Mouse (Mus musculus) kidney, embryonic 16.5 days (tissue): Measurements from ENCODE around the gene Plek2. TPM values are rescaled to one million over a fixed set of nuclear protein-coding genes. Genes with fewer than 3 reads are reported as not detected.

Source experiments
- ATAC-seq: fragments of 200-750 bp; cut with Nextera tagmentation; 2 replicates; pipeline ENCODE4 v1.8.0; 2017; ENCODE audit warnings: moderate TSS enrichment; ENCODE audit not compliant: low FRiP score, low TSS enrichment
- H3K27ac ChIP-seq: fragments of 300-500 bp; sonication (generic); 2 replicates; pipeline ENCODE4 v1.5.1; 2014; ENCODE audit warnings: low read length
- H3K27me3 ChIP-seq: fragments of 300-500 bp; sonication (generic); 2 replicates; pipeline ENCODE4 v1.6.1; 2014; ENCODE audit warnings: low read length, control low read depth, mixed read lengths; ENCODE audit not compliant: insufficient read depth
- H3K36me3 ChIP-seq: fragments of 300-500 bp; sonication (generic); 2 replicates; pipeline ENCODE4 v1.6.1; 2014; ENCODE audit warnings: low read length, control low read depth, mixed read lengths; ENCODE audit not compliant: insufficient read depth
- H3K4me1 ChIP-seq: fragments of 300-500 bp; sonication (generic); 2 replicates; pipeline ENCODE4 v1.6.1; 2014; ENCODE audit warnings: low read length, control low read depth, mixed read lengths; ENCODE audit not compliant: insufficient read depth
- H3K4me2 ChIP-seq: fragments of 300-500 bp; sonication (generic); replicated peaks from 2 replicates; pipeline ENCODE4 v1.6.1; 2014; ENCODE audit warnings: low read depth, low read length
- H3K4me3 ChIP-seq: fragments of 300-500 bp; sonication (generic); 2 replicates; pipeline ENCODE4 v1.5.1; 2014; ENCODE audit warnings: mild to moderate bottlenecking, low read length
- H3K9ac ChIP-seq: fragments of 300-500 bp; sonication (generic); replicated peaks from 2 replicates; pipeline ENCODE4 v1.6.1; 2014; ENCODE audit warnings: low read length
- H3K9me3 ChIP-seq: fragments of 300-500 bp; sonication (generic); 2 replicates; pipeline ENCODE4 v1.6.1; 2016; ENCODE audit warnings: low read length, control low read depth
- WGBS: fragments of 180-500 bp; shearing (Covaris S2); extraction: QIAGEN DNeasy Blood & Tissue Kit; methylation state at CpG from one replicate; pipeline ENCODE4 v1.1.7; 2014; 5-methylcytosine and 5-hydroxymethylcytosine counted together
- polyA plus RNA-seq: library from polyadenylated mRNA; unstranded; fragments of >200 nt; fragmentation: Nextera tagmentation; extraction: Ambion mirVana; gene quantifications from 2 replicates; pipeline ENCODE4 v1.2.1, GENCODE M21; 2015

Plek2 gene
- polyA plus RNA-seq, 1 experiment from 2014 or later: 4.7 TPM

DNA sequence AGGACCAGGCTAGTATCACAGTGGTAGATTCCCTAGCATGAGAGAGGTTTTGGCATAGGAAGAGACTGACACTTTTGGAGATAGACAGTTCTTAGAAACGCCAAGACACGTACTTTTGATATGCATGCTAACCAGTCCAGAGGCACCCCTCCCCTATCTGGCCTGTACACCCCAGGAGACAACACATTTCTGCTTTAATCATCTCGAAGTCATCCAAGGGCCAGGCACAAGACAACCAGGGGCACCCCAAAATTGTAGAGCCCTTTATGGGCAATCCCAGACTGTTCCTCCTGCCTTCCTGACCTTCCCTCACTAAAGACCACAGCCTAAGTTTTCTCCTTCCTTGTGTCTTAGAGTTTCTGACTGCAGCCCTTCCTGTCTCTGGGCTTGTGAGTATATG is 8.8 kb upstream of the Plek2 start:
- Histone ChIP-seq H3K4me3 (no peak overlapping the region), H3K36me3 (no peaks in the 10 kb centered on the region), H3K9ac (no peak overlapping the region), H3K4me2 (no peak overlapping the region), H3K4me1 (peaks cover 21% of the 10 kb centered on the region), H3K27me3 (peaks cover 30% of the 10 kb centered on the region), H3K9me3 (no peaks in the 10 kb centered on the region), H3K27ac (no peak overlapping the region)
- ATAC-seq: no peak
- 80% methylated on average over 3 of the region's 3 CpGs for WGBS

DNA sequence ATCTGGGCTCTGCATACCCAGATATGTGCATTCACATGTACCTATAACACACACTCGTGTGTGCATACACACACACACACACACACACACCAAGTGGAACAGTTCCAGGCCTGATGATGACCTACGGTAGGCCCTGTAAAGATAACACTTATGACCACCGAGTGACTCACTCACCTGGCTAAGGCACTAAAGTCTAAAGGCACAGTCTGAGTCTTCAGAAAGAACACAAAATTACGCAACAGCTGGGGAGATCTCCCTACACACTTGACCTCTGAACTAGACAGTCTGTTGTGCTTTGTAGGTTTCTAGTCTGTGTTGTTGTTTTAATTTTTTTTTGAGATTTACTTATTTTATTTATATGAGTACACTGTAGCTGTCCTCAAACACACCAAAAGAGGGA is 7.7 kb upstream of the Plek2 start:
- Histone ChIP-seq H3K27ac (no peak overlapping the region), H3K4me1 (peaks cover 21% of the 10 kb centered on the region), H3K4me2 (no peak overlapping the region), H3K36me3 (no peaks in the 10 kb centered on the region), H3K4me3 (no peak overlapping the region), H3K27me3 (peaks cover 40% of the 10 kb centered on the region), H3K9me3 (no peaks in the 10 kb centered on the region), H3K9ac (no peak overlapping the region)
- ATAC-seq: no peak
- WGBS: 85% methylated on average over 4 of the region's 4 CpGs

DNA sequence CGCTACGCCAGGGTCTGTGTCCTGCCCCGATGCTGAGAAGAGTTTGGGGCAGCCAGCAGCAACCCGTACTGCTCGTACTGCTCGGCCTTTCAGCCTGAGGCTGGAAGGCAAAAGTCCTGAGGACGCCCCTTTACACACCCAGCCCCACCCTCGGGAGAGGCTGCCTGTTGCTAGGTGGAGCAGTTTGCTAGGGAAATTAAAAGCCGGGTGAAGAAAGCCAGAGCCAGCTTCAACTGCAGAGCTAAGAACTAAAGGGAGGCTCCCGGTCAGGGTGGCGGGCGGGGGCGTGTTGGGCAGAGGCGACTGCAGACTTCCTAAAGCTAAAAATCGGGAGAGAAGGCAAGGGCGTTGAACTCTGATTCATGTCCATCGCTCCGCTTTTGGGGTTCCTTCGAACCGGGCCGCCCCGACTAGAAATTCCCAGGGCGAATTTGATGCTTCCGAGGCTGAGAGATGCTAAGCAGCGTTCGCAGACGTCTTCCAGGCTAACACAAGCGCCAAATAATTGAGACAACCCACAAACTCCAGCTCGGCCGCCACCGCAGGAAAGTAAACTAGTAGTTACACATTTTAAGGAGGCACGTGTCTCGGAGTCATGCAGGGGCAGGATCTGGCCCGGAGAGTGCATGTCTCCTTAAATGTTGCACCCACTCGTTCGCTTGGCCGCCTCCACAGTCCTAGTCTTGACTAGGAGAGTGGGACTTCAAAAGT is 5.1 kb upstream of the Plek2 start:
- under 1% methylated on average over 37 of the region's 37 CpGs for WGBS

DNA sequence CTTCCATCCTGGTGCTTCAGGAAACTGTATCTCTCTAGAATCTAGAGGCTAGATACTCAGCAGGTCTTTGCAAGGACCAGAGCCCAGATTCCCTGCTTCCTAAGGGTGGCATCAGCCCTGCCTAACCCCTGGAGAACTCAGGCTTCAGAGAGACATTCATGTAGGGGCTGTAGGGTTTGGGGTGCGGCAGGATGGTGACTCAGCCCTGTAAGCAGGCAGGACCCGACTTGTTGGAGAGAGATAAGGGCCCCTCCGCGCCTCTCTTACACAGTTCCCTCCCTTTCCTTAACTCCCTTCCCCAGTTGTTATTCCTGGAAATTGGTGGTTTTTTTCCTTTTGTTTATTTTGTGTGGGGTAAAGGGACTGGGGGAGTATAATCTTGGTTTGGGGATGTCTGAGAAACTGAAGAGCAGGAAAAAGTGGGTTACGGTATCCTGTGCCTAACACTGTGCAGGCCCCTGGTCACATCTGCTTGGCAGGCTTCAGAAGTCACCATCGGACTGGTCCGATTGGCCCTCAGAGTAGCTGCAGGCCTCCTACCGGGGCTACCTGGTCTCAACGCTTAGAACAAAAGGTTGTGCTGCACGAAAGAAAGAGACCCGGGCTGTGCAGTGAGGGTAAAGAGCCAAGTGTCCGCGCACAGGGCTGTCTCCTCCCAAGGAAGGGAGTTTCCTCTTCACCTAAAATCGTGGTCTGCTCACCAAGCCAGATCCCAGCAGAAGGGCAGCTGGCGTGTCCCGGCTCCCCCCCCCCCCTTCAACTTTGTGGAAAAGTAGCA is 4.1 kb upstream of the Plek2 start:
- Histone ChIP-seq H3K4me2 (peak overlapping the region; percentile 71), H3K4me3 (peak overlapping the region; percentile 44), H3K4me1 (peaks cover 24% of the 10 kb centered on the region), H3K27me3 (peaks cover 61% of the 10 kb centered on the region), H3K9ac (no peak overlapping the region), H3K36me3 (no peaks in the 10 kb centered on the region), H3K9me3 (peaks cover 7% of the 10 kb centered on the region; the same call in 1 of the 2 replicates), H3K27ac (no peak overlapping the region)
- WGBS: 10% methylated on average over 16 of the region's 16 CpGs
- no peak for ATAC-seq

More for the DNA sequence above, 5.1 kb upstream of the Plek2 start:
- peak; percentile 58; the same call in 1 of the 2 replicates for ATAC-seq
- Histone ChIP-seq H3K9me3 (peaks cover 7% of the 10 kb centered on the region; the same call in 1 of the 2 replicates), H3K4me1 (peaks cover 20% of the 10 kb centered on the region), H3K27me3 (peaks cover 55% of the 10 kb centered on the region), H3K36me3 (no peaks in the 10 kb centered on the region), H3K9ac (peak overlapping the region; percentile 37), H3K4me2 (peak overlapping the region; percentile 71), H3K4me3 (peak overlapping the region; percentile 44), H3K27ac (no peak overlapping the region)

DNA sequence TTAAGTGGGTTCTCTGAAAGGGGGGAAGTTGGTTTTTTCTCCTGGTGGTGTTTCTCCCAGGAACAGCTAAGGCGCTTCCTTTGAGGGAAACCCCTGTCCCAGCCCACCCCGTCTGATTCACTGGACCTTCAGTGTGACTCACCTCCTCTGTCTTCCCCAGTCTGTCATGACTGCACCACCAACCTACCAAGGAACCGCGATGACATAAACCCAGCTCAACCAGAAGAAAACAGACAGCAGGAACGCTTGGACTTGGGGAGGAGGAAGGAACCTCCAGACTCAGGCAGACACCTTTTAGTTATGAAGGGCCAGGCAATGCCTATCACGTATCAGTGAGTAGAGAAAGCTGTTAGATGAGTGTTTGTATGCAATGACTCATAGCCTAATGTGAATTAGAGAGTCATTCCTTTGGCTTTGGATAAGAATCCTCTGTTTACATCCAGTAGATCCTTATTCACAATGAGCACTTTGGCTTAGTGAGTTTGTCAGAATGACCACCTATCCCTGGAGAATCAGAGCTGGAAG is 1.4 kb upstream of the Plek2 start:
- WGBS: 78% methylated on average over 6 of the region's 6 CpGs
- no peak overlapping the region for H3K27ac ChIP-seq
- no peak overlapping the region for H3K4me3 ChIP-seq
- H3K27me3 ChIP-seq: peaks cover 55% of the 10 kb centered on the region
- no peak overlapping the region for H3K9ac ChIP-seq
- ATAC-seq: no peak
- H3K9me3 ChIP-seq: peaks cover 7% of the 10 kb centered on the region; the same call in 1 of the 2 replicates
- H3K4me1 ChIP-seq: peaks cover 24% of the 10 kb centered on the region
- no peak overlapping the region for H3K4me2 ChIP-seq
- H3K36me3 ChIP-seq: no peaks in the 10 kb centered on the region

DNA sequence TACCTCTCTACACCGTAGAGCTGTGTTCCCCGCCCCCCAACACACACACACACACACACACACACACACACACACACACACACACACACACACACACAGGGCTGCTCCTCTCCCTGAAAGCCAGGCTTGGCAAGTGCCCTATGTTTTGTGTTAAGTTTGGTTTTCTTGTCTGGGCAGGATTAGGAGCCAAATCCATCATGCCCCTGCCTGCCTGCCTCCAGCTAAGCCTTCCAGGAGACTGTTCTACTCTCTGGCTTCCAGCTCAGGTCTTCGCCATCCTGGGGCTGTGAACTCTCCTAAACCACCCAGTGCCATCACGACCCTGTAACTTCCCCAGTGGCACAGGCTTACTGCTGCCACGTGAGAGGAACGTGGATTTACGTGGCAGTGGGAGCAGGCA is 2.3 kb downstream of the Plek2 start:
- WGBS: 78% methylated on average over 6 of the region's 7 CpGs
- Histone ChIP-seq H3K9ac (no peak overlapping the region), H3K4me2 (no peak overlapping the region), H3K36me3 (no peaks in the 10 kb centered on the region), H3K4me1 (peaks cover 6% of the 10 kb centered on the region; the same call in 1 of the 2 replicates), H3K4me3 (no peak overlapping the region), H3K27me3 (peaks cover 25% of the 10 kb centered on the region), H3K27ac (no peak overlapping the region), H3K9me3 (peaks cover 7% of the 10 kb centered on the region; the same call in 1 of the 2 replicates)
- ATAC-seq: no peak

DNA sequence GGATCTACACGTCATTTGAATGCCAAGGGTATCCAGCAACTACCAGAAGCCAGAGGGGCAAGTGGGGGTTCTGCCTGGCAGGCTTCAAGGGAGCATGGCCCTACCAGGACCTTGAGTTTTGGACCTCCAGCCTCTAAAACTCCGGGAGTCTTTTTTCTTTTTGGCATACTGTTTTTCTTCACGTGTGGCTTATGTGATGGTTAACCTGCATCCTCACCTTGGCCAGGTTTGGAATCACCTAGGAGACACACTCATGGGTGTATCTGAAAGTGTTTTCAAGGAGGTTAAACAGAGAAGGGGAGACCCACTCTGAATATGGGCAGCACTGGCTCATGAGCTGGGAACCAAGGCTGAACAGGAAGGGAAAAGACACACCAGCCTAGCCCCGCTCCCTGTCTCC is 3.5 kb downstream of the Plek2 start:
- Histone ChIP-seq H3K4me3 (no peak overlapping the region), H3K27ac (no peak overlapping the region), H3K4me1 (peaks cover 6% of the 10 kb centered on the region; the same call in 1 of the 2 replicates), H3K4me2 (no peak overlapping the region), H3K9me3 (no peaks in the 10 kb centered on the region), H3K9ac (no peak overlapping the region), H3K36me3 (no peaks in the 10 kb centered on the region), H3K27me3 (peaks cover 20% of the 10 kb centered on the region)
- 80% methylated on average over 4 of the region's 4 CpGs for WGBS
- no peak for ATAC-seq

DNA sequence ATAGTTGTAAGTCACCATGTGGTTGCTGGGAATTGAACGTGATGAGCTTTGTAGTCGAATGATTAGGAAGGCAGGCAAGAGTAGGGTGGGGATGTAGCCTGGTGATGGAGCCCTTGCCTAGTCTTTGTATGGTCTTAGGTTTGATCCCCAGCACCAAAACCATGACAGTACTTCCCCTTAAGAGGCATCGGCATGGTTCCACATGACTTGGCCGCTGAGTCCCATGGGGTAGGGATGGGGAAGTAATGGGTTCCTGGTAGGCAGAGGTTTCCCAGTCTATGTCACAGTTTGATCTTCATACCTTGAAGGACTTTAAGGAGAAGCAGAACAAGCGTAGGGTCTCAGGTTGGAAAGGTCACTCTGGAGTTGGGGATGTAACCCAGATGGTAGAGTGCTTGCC is 5.3 kb downstream of the Plek2 start:
- Histone ChIP-seq H3K4me2 (no peak overlapping the region), H3K36me3 (no peaks in the 10 kb centered on the region), H3K9me3 (no peaks in the 10 kb centered on the region), H3K9ac (no peak overlapping the region), H3K27ac (no peak overlapping the region), H3K27me3 (peaks cover 9% of the 10 kb centered on the region; the same call in 1 of the 2 replicates), H3K4me3 (no peak overlapping the region), H3K4me1 (no peaks in the 10 kb centered on the region)
- 84% methylated on average over 5 of the region's 5 CpGs for WGBS
- ATAC-seq: no peak

DNA sequence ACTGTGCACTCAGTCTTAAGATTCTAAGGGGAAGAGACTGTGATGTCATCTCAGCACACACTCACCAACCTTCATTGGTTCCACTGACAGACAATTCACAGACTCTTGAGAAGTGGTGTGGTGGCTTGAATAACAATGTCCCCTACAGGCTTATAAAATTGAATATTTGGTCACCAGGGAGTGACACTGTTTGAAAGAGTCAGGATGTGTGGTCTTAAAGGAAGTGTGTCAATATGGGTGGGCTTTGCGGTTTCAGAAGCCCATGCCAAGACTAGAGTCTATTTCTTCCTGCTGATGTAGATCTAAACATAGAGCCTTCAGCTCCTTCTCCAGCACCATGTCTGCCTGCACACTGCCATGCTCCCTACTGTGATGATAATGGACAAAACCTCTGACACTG is 8.9 kb downstream of the Plek2 start:
- 92% methylated on average over 1 of the region's 1 CpGs for WGBS
- H3K27me3 ChIP-seq: no peaks in the 10 kb centered on the region
- H3K36me3 ChIP-seq: no peaks in the 10 kb centered on the region
- H3K4me2 ChIP-seq: no peak overlapping the region
- H3K9ac ChIP-seq: no peak overlapping the region
- H3K9me3 ChIP-seq: no peaks in the 10 kb centered on the region
- H3K27ac ChIP-seq: no peak overlapping the region
- no peak overlapping the region for H3K4me3 ChIP-seq
- no peaks in the 10 kb centered on the region for H3K4me1 ChIP-seq
- ATAC-seq: no peak

DNA sequence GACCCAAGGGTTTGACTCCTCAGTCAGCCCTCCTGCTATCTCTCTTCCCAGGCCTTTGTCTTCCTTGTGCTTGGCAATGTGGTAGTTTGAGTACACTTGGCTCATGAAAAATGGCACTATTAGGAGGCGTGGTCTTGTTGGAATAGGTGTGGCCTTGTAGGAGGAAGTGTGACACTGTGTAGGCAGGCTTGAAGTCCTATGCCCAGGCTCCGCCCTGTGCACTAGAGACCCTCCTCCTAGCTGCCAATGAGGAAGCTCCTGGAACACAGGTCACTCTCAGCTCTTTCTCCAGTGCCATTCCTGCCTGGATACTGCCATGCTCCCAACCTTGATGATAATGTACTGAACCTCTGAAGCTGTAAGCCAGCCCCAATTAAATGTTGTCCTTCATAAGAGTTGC is 15.6 kb downstream of the Plek2 start:
- 84% methylated on average over 2 of the region's 2 CpGs for WGBS
- H3K4me3 ChIP-seq: no peak overlapping the region
- H3K4me1 ChIP-seq: no peaks in the 10 kb centered on the region
- ATAC-seq: no peak
- H3K36me3 ChIP-seq: peaks cover 11% of the 10 kb centered on the region
- no peaks in the 10 kb centered on the region for H3K27me3 ChIP-seq
- no peak overlapping the region for H3K9ac ChIP-seq
- no peak overlapping the region for H3K4me2 ChIP-seq
- H3K27ac ChIP-seq: no peak overlapping the region
- H3K9me3 ChIP-seq: no peaks in the 10 kb centered on the region
